Comparison of ENCODE assay signal across 16 mouse cellular contexts in genomic region chr17:8286987-8287386, GRCm38 (mm10). TPM values are rescaled to one million over a fixed set of nuclear protein-coding genes. Genes with fewer than 3 reads are reported as not detected.
"Had no signal": no experiment of that assay in that cellular context is flagged by ENCODE, and none has a peak within 500 bp of the region (broad histone marks: within the 10 kb centered on the region; RNA-seq: fewer than 3 reads in every experiment).

No protein-coding gene starts in this region.

- H3K27me3 ChIP-seq: midbrain, embryonic 12.5 days; midbrain, embryonic 15.5 days; neural tube, embryonic 12.5 days; stomach, embryonic 15.5 days had no signal

- H3K9me3 ChIP-seq: midbrain, embryonic 10.5 days; midbrain, embryonic 12.5 days; midbrain, embryonic 15.5 days; neural tube, embryonic 12.5 days; stomach, embryonic 15.5 days had no signal

- H3K4me2 ChIP-seq: lung, embryonic 14.5 days; midbrain, embryonic 12.5 days; midbrain, embryonic 15.5 days; neural tube, embryonic 12.5 days; stomach, embryonic 15.5 days had no signal

- H3K4me3 ChIP-seq: midbrain, embryonic 10.5 days; midbrain, embryonic 12.5 days; midbrain, embryonic 15.5 days; neural tube, embryonic 12.5 days; stomach, embryonic 15.5 days had no signal

- H3K9ac ChIP-seq: lung, embryonic 14.5 days; midbrain, embryonic 12.5 days; midbrain, embryonic 15.5 days; neural tube, embryonic 12.5 days; stomach, embryonic 15.5 days had no signal

- ATAC-seq: midbrain, embryonic 15.5 days had no signal

- DNase-seq: lung, adult 18-20 months; lung, embryonic 14.5 days; lung, postnatal 10 days; lung, postnatal 4 days; right cerebral cortex, postnatal 14 days; thymus, adult 2 months; thymus, postnatal 25 days; thymus, postnatal 4 days had no signal

- H3K27ac ChIP-seq: midbrain, embryonic 10.5 days; midbrain, embryonic 12.5 days; midbrain, embryonic 15.5 days; neural tube, embryonic 12.5 days; stomach, embryonic 15.5 days; stomach, postnatal 0 days had no signal

- H3K36me3 ChIP-seq: midbrain, embryonic 12.5 days; midbrain, embryonic 15.5 days; neural tube, embryonic 12.5 days had no signal

RNA-seq across cellular contexts. Expression of gene Ccr6, which starts 51.1 kb away (rescaled TPM):
- polyA plus RNA-seq: lung, embryonic 14.5 days; midbrain, embryonic 10.5 days; midbrain, embryonic 12.5 days; midbrain, embryonic 15.5 days; midbrain, postnatal 0 days; neural tube, embryonic 12.5 days; neural tube, embryonic 14.5 days had no signal
